Mouse (Mus musculus): ENCODE measurements around the gene Hrh3. TPM values are rescaled to one million over a fixed set of nuclear protein-coding genes. Genes with fewer than 3 reads are reported as not detected.

Gene Hrh3
- polyA plus RNA-seq, 1 experiment from 2014 or later = not detected

DNA sequence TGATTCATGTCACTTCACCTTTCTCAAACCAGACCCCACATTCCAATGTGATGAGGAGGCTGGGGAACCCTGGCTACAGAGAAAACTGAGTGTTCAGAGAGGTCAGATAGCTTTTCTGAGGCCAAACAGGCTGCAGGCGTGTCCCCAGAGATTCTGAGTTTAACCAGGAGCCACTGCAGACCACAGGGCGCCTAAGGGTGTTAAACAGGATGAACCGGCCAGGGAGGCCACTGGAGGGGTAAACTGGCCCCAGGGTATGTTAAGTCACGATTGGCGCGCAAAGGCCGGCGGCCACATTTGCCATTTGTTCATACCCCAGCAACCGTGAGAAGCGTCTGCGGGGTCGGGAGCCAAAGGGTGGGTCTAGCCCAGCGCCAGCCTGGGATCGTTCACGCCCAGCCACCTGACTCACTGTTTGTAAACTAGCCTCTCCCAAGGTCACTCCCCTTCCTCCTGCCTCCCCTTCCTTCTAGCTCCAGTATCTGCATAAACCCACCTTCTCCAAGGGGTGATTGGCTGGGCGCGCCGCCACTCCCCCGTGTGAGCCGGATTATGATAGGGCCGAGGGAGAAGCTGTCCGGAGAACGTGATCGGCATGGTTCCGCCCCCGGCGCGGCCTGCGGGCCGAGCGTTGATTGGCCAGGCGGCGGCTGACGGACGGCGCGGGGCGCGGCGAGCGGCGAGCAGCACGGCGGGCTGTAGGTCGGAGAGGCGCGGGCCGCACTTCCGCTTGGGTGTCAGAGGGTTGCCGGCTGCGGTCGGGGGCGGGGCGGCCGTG, 14.6 kb upstream of the Hrh3 start, which contains the start of gene Osbpl2:
Gene Osbpl2 (plus strand): TSS at position 646 of the 778 bp plus-strand sequence.
- no peaks in the 10 kb centered on the region for H3K27me3 ChIP-seq (ENCODE audit: insufficient read depth, low read length)
- H3K4me3 ChIP-seq (replicated peaks; ENCODE audit: low read depth, low read length) = peak within 1 kb of the TSS; percentile 95
- no peaks in the 10 kb centered on the region for H3K36me3 ChIP-seq (ENCODE audit: insufficient read depth, low read length)
- H3K4me2 ChIP-seq (ENCODE audit: low read length) = peak within 1 kb of the TSS; percentile 92
- H3K4me1 ChIP-seq (replicated peaks; ENCODE audit: insufficient read depth, low read length) = peaks cover 20% of the 10 kb centered on the region
- H3K27ac ChIP-seq = peak within 1 kb of the TSS; percentile 81
- peak; percentile 98 for ATAC-seq (replicated peaks; ENCODE audit: low FRiP score, low read depth)
- peak; percentile 99 for DNase-seq (ENCODE audit: low spot score)
- TF ChIP-seq CTCF (IDR thresholded peaks at IDR 0.05; ENCODE audit: low read depth) = no peak
- peak within 1 kb of the TSS; percentile 87 for H3K9ac ChIP-seq (ENCODE audit: low read depth, low read length)
- no peaks in the 10 kb centered on the region for H3K9me3 ChIP-seq (replicated peaks; ENCODE audit: low read length)
- WGBS = under 1% methylated on average over 55 of the region's 55 CpGs

DNA sequence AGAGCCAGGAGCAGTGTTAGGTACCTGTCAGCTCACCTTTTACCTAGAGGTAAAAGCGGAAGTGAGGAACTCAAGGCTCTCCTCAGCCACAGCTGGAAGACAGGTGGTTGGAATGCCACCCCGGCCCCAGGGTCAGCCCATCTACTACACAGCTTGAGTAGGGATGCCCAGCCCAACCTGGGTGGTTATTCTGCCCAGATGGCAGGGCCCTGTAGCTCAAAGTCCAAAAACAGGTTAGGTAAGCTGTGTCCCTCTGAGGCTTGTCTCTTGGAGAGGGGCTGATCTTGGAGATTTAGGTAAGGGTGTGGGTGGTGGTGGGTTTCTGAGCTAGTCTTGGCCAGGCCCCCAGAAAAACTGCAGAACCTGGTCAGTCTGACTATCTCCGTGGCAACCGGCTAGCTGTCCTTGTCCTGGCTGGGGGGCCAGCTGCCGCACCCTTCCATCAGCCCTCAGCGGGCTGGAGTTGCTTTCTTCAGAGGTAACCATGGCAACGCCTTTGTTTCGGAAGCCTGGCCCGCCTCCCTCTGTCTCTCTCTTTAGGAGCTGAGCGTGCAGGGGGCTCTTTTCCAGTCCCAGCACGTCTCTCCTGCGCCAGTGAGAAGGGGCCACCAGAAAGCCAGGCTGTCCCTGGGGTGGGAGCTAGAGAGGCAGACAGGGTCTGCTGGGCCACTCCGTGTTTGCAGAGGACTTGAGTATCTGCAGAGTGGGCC, 13.4 kb upstream of the Hrh3 start:
- TF ChIP-seq CTCF (IDR thresholded peaks at IDR 0.05; ENCODE audit: low read depth) = no peak
- 11% methylated on average over 13 of the region's 13 CpGs for WGBS
- peaks cover 20% of the 10 kb centered on the region for H3K4me1 ChIP-seq (replicated peaks; ENCODE audit: insufficient read depth, low read length)
- no peaks in the 10 kb centered on the region for H3K27me3 ChIP-seq (ENCODE audit: insufficient read depth, low read length)
- 0 out of 2 replicates have a peak overlapping the region, but pooled peaks have one; percentile 13 for H3K9ac ChIP-seq (ENCODE audit: low read depth, low read length)
- ATAC-seq (replicated peaks; ENCODE audit: low FRiP score, low read depth) = no peak
- H3K9me3 ChIP-seq (replicated peaks; ENCODE audit: low read length) = no peaks in the 10 kb centered on the region
- H3K36me3 ChIP-seq (ENCODE audit: insufficient read depth, low read length) = no peaks in the 10 kb centered on the region
- no peak overlapping the region for H3K27ac ChIP-seq
- H3K4me2 ChIP-seq (ENCODE audit: low read length) = no peak overlapping the region
- peak; percentile 42 for DNase-seq (ENCODE audit: low spot score)
- H3K4me3 ChIP-seq (replicated peaks; ENCODE audit: low read depth, low read length) = no peak overlapping the region

DNA sequence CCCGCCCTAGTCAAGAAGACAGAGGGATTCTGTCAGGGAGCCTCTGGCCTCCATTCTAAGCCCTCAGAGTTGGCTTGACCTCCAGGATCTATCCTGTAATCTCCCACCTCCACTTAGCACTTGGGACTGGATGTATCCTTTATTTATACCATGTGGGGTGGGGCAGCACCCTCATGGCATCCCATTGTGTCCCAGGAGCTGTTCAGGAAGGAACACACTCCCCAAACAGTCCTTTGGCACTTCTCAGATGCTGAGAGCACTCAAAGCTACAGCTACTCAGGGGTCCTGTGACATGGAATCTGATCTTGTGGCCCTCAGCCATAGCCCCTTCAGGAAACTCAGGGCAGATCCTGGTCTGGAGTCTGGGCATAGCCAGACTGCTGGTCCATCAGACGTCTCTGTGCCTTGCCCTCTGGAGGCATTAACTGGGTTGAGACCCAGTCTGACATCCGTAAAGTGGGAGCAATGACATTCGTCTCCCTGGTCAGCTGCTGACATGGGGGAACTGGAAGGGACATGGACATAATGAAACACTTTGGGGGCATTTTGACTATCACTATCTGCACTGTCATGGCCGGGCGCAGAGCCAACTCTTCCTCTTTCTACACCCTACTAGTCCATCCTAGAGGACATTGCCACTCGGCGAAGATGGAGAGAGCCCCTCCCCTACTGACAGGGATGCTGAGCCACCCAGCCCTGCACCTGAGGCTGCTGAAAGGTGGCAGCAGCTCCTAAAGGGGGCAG, 12.6 kb upstream of the Hrh3 start:
- no peaks in the 10 kb centered on the region for H3K36me3 ChIP-seq (ENCODE audit: insufficient read depth, low read length)
- ATAC-seq (replicated peaks; ENCODE audit: low FRiP score, low read depth) (no peak), DNase-seq (ENCODE audit: low spot score) (no peak)
- H3K4me1 ChIP-seq (replicated peaks; ENCODE audit: insufficient read depth, low read length) = peaks cover 20% of the 10 kb centered on the region
- 70% methylated on average over 8 of the region's 8 CpGs for WGBS
- H3K9ac ChIP-seq (ENCODE audit: low read depth, low read length) = no peak overlapping the region
- H3K4me2 ChIP-seq (ENCODE audit: low read length) = no peak overlapping the region
- no peaks in the 10 kb centered on the region for H3K9me3 ChIP-seq (replicated peaks; ENCODE audit: low read length)
- H3K27ac ChIP-seq = no peak overlapping the region
- TF ChIP-seq CTCF (IDR thresholded peaks at IDR 0.05; ENCODE audit: low read depth) = no peak
- no peak overlapping the region for H3K4me3 ChIP-seq (replicated peaks; ENCODE audit: low read depth, low read length)
- H3K27me3 ChIP-seq (ENCODE audit: insufficient read depth, low read length) = no peaks in the 10 kb centered on the region

DNA sequence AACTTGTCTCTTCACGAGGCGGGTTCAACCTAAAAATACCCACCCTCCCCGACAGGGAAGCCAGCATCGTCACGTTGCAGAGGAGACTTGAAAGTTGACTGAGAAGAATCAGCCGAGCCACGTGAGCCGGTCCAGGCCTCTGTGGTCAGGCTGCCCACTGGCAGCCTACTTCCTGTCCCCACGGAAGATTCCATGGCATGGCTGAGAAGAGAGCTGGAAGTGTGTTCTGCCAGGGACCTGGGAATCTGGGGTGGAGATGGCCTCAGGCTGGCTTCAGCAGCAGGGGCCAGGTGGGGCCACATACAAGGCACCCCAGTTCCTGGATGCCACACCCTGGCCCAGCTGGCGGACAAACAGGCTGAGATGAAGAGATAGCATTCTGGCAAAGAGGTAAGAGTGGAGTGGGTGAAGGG, 11.8 kb upstream of the Hrh3 start:
- Histone ChIP-seq H3K27ac (no peak overlapping the region), H3K9me3 (replicated peaks; ENCODE audit: low read length) (no peaks in the 10 kb centered on the region), H3K36me3 (ENCODE audit: insufficient read depth, low read length) (no peaks in the 10 kb centered on the region), H3K4me1 (replicated peaks; ENCODE audit: insufficient read depth, low read length) (peaks cover 20% of the 10 kb centered on the region), H3K27me3 (ENCODE audit: insufficient read depth, low read length) (no peaks in the 10 kb centered on the region), H3K4me2 (ENCODE audit: low read length) (no peak overlapping the region), H3K9ac (ENCODE audit: low read depth, low read length) (no peak overlapping the region), H3K4me3 (replicated peaks; ENCODE audit: low read depth, low read length) (no peak overlapping the region)
- DNase-seq (ENCODE audit: low spot score) = no peak
- TF ChIP-seq CTCF (IDR thresholded peaks at IDR 0.05; ENCODE audit: low read depth) = no peak
- no peak for ATAC-seq (replicated peaks; ENCODE audit: low FRiP score, low read depth)
- WGBS = 63% methylated on average over 10 of the region's 10 CpGs

DNA sequence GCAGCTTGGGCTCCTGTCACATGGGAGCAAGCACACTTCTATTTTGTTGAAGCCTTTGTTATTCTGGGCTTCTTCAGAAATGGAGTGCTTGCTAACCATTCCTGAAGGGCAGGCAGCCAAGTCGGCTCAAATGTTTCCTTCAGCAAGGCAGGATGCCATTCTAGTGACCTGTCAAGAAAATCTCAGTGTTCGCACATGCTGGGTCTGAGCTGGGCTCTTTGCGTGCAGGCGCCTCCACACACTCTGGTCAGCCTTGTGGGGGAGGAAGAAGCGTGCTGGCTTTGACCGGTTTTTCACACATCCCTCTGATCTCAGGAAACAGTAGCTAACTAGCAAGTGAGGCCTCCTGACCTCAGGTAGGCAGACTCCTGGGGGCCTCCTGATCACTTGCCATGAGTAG, 11.0 kb upstream of the Hrh3 start:
- no peak for ATAC-seq (replicated peaks; ENCODE audit: low FRiP score, low read depth)
- H3K4me1 ChIP-seq (replicated peaks; ENCODE audit: insufficient read depth, low read length) = peaks cover 20% of the 10 kb centered on the region
- peak; percentile 57 for DNase-seq (ENCODE audit: low spot score)
- H3K4me2 ChIP-seq (ENCODE audit: low read length) = no peak overlapping the region
- H3K9ac ChIP-seq (ENCODE audit: low read depth, low read length) = no peak overlapping the region
- no peak overlapping the region for H3K27ac ChIP-seq
- no peaks in the 10 kb centered on the region for H3K36me3 ChIP-seq (ENCODE audit: insufficient read depth, low read length)
- no peaks in the 10 kb centered on the region for H3K27me3 ChIP-seq (ENCODE audit: insufficient read depth, low read length)
- no peaks in the 10 kb centered on the region for H3K9me3 ChIP-seq (replicated peaks; ENCODE audit: low read length)
- H3K4me3 ChIP-seq (replicated peaks; ENCODE audit: low read depth, low read length) = no peak overlapping the region
- 8% methylated on average over 6 of the region's 6 CpGs for WGBS
- TF ChIP-seq CTCF (IDR thresholded peaks at IDR 0.05; ENCODE audit: low read depth) = no peak
